Mouse (Mus musculus) embryonic facial prominence, embryonic 12.5 days (tissue): ENCODE data around the gene Kcna6. TPM values are rescaled to one million over a fixed set of nuclear protein-coding genes. Genes with fewer than 3 reads are reported as not detected.

Source experiments
- ATAC-seq: fragments of 200-750 bp; cut with Nextera tagmentation; 2 replicates; pipeline ENCODE4 v1.8.0; 2017; ENCODE audit not compliant: insufficient number of reproducible peaks, insufficient read depth, low FRiP score, low TSS enrichment
- H3K27ac ChIP-seq: fragments of 300-500 bp; sonication (generic); 2 replicates; pipeline ENCODE4 v1.5.1; 2016; ENCODE audit warnings: mild to moderate bottlenecking
- H3K27me3 ChIP-seq: fragments of 300-500 bp; sonication (generic); 2 replicates; pipeline ENCODE4 v1.6.1; 2016; ENCODE audit warnings: mild to moderate bottlenecking, moderate library complexity
- H3K36me3 ChIP-seq: fragments of 300-500 bp; sonication (generic); 2 replicates; pipeline ENCODE4 v1.6.1; 2016; ENCODE audit warnings: mild to moderate bottlenecking
- H3K4me1 ChIP-seq: fragments of 300-500 bp; sonication (generic); 2 replicates; pipeline ENCODE4 v1.6.1; 2016
- H3K4me2 ChIP-seq: fragments of 300-500 bp; sonication (generic); replicated peaks from 2 replicates; pipeline ENCODE4 v1.6.1; 2016; ENCODE audit warnings: mild to moderate bottlenecking, moderate library complexity
- H3K4me3 ChIP-seq: fragments of 300-500 bp; sonication (generic); 2 replicates; pipeline ENCODE4 v1.5.1; 2016; ENCODE audit warnings: mild to moderate bottlenecking
- H3K9ac ChIP-seq: fragments of 300-500 bp; sonication (generic); 2 replicates; pipeline ENCODE4 v1.6.1; 2016; ENCODE audit warnings: mild to moderate bottlenecking, moderate library complexity
- H3K9me3 ChIP-seq: fragments of 300-500 bp; sonication (generic); 2 replicates; pipeline ENCODE4 v1.6.1; 2016; ENCODE audit warnings: mild to moderate bottlenecking, moderate library complexity
- WGBS: fragments of 180-500 bp; shearing (Covaris S2); methylation state at CpG from one replicate; pipeline ENCODE4 v1.1.7; 2016; 5-methylcytosine and 5-hydroxymethylcytosine counted together
- polyA plus RNA-seq: library from polyadenylated mRNA; unstranded; fragments of >200 nt; fragmentation: Nextera tagmentation; extraction: Ambion mirVana; gene quantifications from 2 replicates; pipeline ENCODE4 v1.2.1, GENCODE M21; 2016

Gene Kcna6
- polyA plus RNA-seq, 1 experiment from 2014 or later: 12.4 TPM

GRCm38 (mm10) chr6:126767610-126768532 is 27.4 kb upstream of the Kcna6 start:
- no peak overlapping the region for H3K9ac ChIP-seq
- H3K36me3 ChIP-seq: no peaks in the 10 kb centered on the region
- no peak overlapping the region for H3K4me3 ChIP-seq
- no peak overlapping the region for H3K4me2 ChIP-seq
- ATAC-seq: 0 out of 2 replicates have a peak, but pooled peaks have one; percentile 32
- no peaks in the 10 kb centered on the region for H3K9me3 ChIP-seq
- H3K4me1 ChIP-seq: peaks cover 19% of the 10 kb centered on the region; the same call in 1 of the 2 replicates
- no peaks in the 10 kb centered on the region for H3K27me3 ChIP-seq
- 24% methylated on average over 7 of the region's 7 CpGs for WGBS
- 0 out of 2 replicates have a peak overlapping the region, but pooled peaks have one; percentile 1 for H3K27ac ChIP-seq

- ATAC-seq: no peak
- no peaks in the 10 kb centered on the region for H3K27me3 ChIP-seq
- no peaks in the 10 kb centered on the region for H3K9me3 ChIP-seq
- H3K4me3 ChIP-seq: no peak overlapping the region
- no peak overlapping the region for H3K4me2 ChIP-seq
- no peaks in the 10 kb centered on the region for H3K36me3 ChIP-seq
- 47% methylated on average over 5 of the region's 5 CpGs for WGBS
- H3K4me1 ChIP-seq: peaks cover 19% of the 10 kb centered on the region; the same call in 1 of the 2 replicates
- H3K9ac ChIP-seq: no peak overlapping the region
- H3K27ac ChIP-seq: peak overlapping the region; percentile 65; the same call in 1 of the 2 replicates
Observed at GRCm38 (mm10) chr6:126766552-126766951, 26.1 kb upstream of the Kcna6 start.

GRCm38 (mm10) chr6:126764563-126765091 is 24.2 kb upstream of the Kcna6 start:
- Histone ChIP-seq H3K4me3 (no peak overlapping the region), H3K9me3 (no peaks in the 10 kb centered on the region), H3K27ac (no peak overlapping the region), H3K9ac (no peak overlapping the region), H3K4me2 (no peak overlapping the region), H3K36me3 (no peaks in the 10 kb centered on the region), H3K4me1 (peaks cover 19% of the 10 kb centered on the region; the same call in 1 of the 2 replicates), H3K27me3 (no peaks in the 10 kb centered on the region)
- no peak for ATAC-seq
- 74% methylated on average over 10 of the region's 11 CpGs for WGBS

GRCm38 (mm10) chr6:126761362-126761761 is 20.9 kb upstream of the Kcna6 start:
- H3K9ac ChIP-seq: no peak overlapping the region
- ATAC-seq: no peak
- H3K36me3 ChIP-seq: no peaks in the 10 kb centered on the region
- no peaks in the 10 kb centered on the region for H3K9me3 ChIP-seq
- H3K27ac ChIP-seq: no peak overlapping the region
- no peaks in the 10 kb centered on the region for H3K27me3 ChIP-seq
- no peak overlapping the region for H3K4me3 ChIP-seq
- H3K4me1 ChIP-seq: peaks cover 2% of the 10 kb centered on the region
- WGBS: 82% methylated on average over 4 of the region's 4 CpGs
- no peak overlapping the region for H3K4me2 ChIP-seq

GRCm38 (mm10) chr6:126755729-126756411 is 15.4 kb upstream of the Kcna6 start:
- peak; percentile 87 for ATAC-seq
- Histone ChIP-seq H3K4me1 (peaks cover 24% of the 10 kb centered on the region), H3K36me3 (no peaks in the 10 kb centered on the region), H3K9me3 (no peaks in the 10 kb centered on the region), H3K4me3 (no peak overlapping the region), H3K4me2 (peak overlapping the region; percentile 31), H3K9ac (no peak overlapping the region), H3K27ac (peak overlapping the region; percentile 78), H3K27me3 (no peaks in the 10 kb centered on the region)
- 7% methylated on average over 8 of the region's 8 CpGs for WGBS

GRCm38 (mm10) chr6:126752520-126752919 is 12.0 kb upstream of the Kcna6 start:
- Histone ChIP-seq H3K36me3 (no peaks in the 10 kb centered on the region), H3K4me1 (peaks cover 24% of the 10 kb centered on the region), H3K9me3 (no peaks in the 10 kb centered on the region), H3K27me3 (no peaks in the 10 kb centered on the region), H3K27ac (peak overlapping the region; percentile 73), H3K9ac (0 out of 2 replicates have a peak overlapping the region, but pooled peaks have one; percentile 15), H3K4me2 (peak overlapping the region; percentile 28), H3K4me3 (no peak overlapping the region)
- whole genome bisulfite sequencing: 27% methylated on average over 12 of the region's 12 CpGs
- ATAC-seq: no peak

GRCm38 (mm10) chr6:126745888-126746287 is 5.4 kb upstream of the Kcna6 start:
- ATAC-seq: no peak
- H3K9ac ChIP-seq: no peak overlapping the region

GRCm38 (mm10) chr6:126742610-126743009 is 2.1 kb upstream of the Kcna6 start:
- WGBS: 33% methylated on average over 3 of the region's 3 CpGs

More at GRCm38 (mm10) chr6:126745888-126746287, 5.4 kb upstream of the Kcna6 start:
- Histone ChIP-seq H3K36me3 (no peaks in the 10 kb centered on the region), H3K4me2 (no peak overlapping the region), H3K9me3 (no peaks in the 10 kb centered on the region), H3K4me1 (no peaks in the 10 kb centered on the region), H3K27me3 (no peaks in the 10 kb centered on the region), H3K27ac (no peak overlapping the region), H3K4me3 (no peak overlapping the region)
- 54% methylated on average over 1 of the region's 1 CpGs for WGBS

GRCm38 (mm10) chr6:126739326-126740210 is 906 bp downstream of the Kcna6 start:
- 1% methylated on average over 67 of the region's 67 CpGs for WGBS
- Histone ChIP-seq H3K9me3 (no peaks in the 10 kb centered on the region), H3K36me3 (no peaks in the 10 kb centered on the region; the same call in 1 of the 2 replicates), H3K4me1 (peaks cover 19% of the 10 kb centered on the region; the same call in 1 of the 2 replicates), H3K27ac (peak overlapping the region; percentile 75), H3K4me2 (peak overlapping the region; percentile 96), H3K4me3 (peak overlapping the region; percentile 61), H3K27me3 (peaks cover 11% of the 10 kb centered on the region), H3K9ac (peak overlapping the region; percentile 64)
- ATAC-seq: no peak

More at GRCm38 (mm10) chr6:126742610-126743009, 2.1 kb upstream of the Kcna6 start:
- Histone ChIP-seq H3K27me3 (peaks cover 11% of the 10 kb centered on the region), H3K36me3 (no peaks in the 10 kb centered on the region), H3K4me2 (no peak overlapping the region), H3K9me3 (no peaks in the 10 kb centered on the region), H3K9ac (no peak overlapping the region), H3K4me1 (peaks cover 7% of the 10 kb centered on the region; the same call in 1 of the 2 replicates), H3K4me3 (no peak overlapping the region), H3K27ac (no peak overlapping the region)
- ATAC-seq: no peak

GRCm38 (mm10) chr6:126736996-126737395 is 3.5 kb downstream of the Kcna6 start:
- Histone ChIP-seq H3K36me3 (no peaks in the 10 kb centered on the region; the same call in 1 of the 2 replicates), H3K4me2 (no peak overlapping the region), H3K27me3 (peaks cover 11% of the 10 kb centered on the region), H3K4me3 (no peak overlapping the region), H3K9ac (no peak overlapping the region), H3K27ac (no peak overlapping the region), H3K9me3 (no peaks in the 10 kb centered on the region), H3K4me1 (peaks cover 19% of the 10 kb centered on the region; the same call in 1 of the 2 replicates)
- ATAC-seq: no peak
- WGBS: 78% methylated on average over 4 of the region's 4 CpGs
